Mouse (Mus musculus) 3T3-L1 (cell line): ENCODE results near the gene Vsx1.

Experiments
- DNase-seq: peaks from one replicate; pipeline ENCODE4 v3.0.0-alpha.2; 2015; ENCODE audit warnings: low read depth, low spot score

Gene Vsx1

DNA sequence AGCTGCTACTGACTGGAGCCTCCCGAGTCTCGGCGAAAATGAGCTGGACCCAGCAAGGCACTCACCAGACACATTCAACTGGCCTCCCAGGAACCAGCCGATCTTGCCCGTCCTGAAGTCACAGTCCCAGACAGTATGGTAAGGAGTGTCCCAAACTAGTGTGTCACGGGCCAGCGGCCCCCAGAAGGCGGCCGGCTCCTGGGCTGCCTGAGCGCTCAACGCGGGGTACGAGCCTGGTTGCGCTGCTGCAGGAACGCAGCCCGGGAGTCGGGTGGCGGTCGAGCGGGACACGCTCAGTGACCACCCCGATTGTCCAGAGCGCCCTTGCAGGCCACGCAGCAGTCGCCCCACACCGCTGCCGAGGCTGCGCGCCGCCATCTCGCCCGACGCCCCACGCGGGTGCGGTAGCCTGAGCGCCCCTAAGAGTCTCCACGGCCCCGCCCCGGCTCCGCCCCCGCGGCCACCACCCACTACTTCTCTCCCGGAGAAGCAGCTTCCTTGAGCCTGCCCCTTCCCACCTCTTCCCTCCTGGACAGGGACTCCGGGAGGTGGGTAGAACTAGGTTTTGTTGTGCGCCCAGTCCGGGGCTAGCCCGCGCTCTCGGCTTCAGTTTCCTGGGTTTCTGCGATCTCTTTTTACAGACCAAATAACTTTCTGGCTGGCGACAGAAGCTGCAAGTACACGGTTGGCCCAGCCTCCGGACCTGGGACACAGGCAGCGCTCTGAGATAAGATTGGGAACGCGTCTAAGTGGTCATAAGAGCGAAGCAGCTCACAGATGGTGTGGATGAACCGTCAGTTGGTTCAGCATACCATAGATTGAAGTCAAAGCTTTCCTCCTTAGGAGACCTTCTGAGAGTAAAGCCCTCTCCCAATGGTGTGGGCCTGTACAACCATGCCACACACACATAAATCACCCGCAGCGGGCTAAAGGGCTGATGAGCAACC, 21.1 kb downstream of the Vsx1 start, which contains the start of gene Acss1:
Gene Acss1, minus strand, starts transcription at position 681 of the 947 bp plus-strand sequence.
- DNase-seq = no peak

DNA sequence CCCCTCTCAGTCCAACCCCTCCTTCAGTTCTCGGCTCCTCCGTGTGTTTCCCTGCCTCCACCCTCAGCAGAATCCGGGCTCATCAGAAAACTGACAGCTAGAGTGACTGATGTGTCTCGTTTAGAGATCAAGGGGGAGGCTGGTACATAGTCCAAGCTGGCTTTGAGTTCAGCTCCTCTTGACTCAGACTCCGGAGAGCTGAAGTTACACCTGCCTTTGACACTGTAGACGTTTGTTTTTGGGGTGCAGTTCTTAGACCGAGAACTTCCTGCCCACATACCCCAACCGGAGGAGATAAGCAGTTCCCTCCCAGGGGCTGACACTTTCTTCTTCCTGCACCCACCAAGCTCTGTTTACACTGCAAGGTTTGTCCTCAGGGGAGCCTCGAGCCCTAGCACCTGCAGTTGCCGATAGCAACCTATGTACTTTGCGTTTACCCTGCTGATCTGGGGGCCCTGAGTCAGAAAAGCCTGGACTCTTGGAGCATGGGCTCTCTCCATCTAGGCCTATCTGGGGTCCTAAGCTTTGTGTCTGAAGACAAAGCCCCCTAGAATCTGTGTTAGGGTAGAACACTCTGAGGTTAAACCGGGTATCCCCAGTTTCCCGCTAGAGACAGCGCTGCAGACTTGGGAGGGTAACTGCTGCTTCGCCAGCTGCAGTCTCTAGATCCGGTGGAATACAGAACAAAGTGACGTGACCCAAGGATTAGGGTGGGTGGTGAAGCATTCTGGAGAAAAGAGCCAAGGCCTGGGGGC, 21.9 kb downstream of the Vsx1 start:
- no peak for DNase-seq

DNA sequence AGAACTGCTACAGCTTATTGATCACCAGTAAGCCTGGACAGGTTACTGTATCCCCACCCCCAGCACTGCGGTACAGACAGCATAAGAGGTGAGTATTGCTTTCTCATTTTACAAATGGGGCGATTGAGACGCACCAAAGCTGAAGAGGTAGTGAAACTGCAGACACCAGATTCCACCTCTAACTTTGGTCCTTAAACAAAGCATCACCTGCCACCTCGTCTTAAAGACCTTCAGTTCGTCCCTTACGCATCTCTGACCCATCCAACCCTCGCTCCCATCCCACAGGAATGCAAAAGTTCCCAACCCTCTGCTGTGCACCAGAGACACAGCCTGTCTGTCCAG, 22.5 kb downstream of the Vsx1 start:
- no peak for DNase-seq

DNA sequence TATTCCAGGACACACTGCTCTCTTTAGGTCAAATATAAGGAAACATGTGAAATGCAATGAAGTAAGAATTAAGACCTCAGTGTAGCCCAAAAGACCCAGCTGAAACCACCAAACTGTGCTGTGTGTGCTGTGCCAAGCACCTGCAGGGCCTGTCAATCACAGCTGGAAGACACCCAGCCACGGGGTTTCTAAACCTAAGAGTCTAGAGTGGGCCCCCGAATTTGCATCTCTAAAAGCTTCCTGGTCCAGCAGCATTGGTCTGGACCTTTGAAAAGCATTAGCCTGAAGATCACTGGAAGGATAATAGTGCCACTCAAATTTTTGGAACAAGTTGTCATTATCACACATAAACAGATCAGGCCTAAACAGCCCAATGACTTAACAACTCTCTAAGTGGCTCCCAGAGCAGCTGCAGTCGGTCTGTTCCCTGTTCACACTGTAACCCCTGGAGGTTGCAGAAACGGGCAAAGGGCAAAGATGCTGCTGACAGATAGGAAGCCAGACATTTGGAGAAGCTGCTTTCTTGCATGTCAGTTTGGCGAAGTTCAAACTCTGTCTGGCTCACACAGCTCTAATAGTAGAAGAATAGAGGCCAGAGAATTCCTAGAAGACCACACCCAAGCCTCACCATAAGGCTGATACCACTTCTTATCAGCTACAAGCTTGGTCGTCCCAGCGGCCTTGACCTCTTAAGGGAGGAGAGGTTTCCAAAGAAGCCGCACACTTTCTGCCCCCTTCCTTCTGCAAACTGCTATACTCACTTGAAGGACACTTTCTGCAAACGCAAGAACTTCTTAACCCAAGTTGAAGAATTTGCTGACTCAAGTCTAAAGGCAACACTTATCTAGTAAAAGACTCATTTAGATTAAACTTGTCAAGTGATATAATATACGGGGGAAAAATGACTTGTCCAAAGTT, 23.4 kb downstream of the Vsx1 start:
- DNase-seq = no peak

DNA sequence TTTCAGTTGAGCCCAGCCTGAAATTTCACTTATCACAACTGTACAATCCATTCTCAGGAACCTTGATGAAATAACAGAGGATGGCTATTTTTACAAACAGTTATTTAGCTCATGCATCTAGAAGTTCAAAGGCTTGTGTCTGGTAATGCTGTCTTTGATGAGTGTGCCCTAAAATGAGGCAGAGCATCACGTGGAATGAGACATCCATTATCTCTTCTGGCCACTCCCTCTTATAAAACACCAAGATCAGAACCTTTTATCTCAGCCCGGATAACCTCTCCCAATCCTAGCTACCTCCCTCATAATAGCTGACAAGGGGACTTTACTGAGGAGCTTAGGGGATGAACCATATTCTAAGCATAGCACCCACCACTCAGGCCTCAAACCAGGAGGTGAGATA, 24.2 kb downstream of the Vsx1 start:
- no peak for DNase-seq

DNA sequence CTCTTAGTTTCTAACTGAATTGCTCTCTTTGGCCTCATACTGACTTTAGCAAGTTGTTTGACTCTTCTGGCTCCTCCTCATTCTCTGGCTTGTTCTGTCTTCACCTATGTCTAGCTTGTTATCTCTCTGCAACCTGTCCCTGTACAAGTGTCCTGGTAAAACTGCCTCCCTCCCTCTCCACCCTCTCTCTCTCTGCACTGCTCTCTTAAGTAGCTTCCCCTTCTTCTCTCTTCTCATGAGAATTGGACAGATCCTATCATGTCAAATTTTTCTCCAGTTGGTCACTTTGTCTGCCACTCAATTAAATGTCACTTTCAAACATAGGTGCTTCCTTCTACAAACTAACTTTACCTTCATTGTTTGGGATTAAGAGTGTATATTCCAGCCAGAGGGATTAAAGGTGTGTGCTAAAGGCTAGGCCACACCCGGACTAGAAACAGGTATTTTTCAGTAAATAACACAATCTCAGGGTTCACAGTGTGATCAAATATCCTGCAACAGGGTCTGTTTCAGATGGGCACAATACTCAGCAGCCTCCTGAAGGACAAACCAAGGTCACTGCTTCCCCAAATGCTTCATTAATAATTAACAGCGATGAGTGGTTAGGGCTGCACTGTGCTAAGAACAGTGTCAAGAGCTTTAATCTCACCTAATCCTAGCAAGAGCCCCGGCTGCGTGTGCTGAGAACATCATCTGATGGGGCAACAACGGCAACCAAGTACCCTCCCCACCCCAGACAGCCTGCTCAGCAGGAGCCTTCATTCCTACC, 24.8 kb downstream of the Vsx1 start:
- DNase-seq = no peak

DNA sequence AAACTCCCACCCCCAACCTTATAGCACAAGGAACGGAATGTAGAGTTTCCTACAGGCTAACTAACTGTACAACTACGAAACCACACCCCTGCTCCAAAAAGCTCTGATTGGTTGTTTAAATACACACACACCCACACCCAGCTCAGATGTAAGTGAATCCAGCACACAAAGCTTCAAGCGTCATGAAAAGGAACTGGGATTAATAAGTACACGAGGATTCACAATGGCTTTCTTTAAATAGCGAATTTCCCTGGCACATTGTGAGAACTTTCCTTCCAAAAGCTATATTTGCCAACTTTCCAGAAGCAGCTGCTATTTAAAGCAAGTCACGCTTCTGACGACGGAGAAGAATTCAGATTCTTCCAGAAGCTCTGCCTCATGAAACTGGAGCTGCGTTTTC, 25.9 kb downstream of the Vsx1 start:
- DNase-seq = no peak

DNA sequence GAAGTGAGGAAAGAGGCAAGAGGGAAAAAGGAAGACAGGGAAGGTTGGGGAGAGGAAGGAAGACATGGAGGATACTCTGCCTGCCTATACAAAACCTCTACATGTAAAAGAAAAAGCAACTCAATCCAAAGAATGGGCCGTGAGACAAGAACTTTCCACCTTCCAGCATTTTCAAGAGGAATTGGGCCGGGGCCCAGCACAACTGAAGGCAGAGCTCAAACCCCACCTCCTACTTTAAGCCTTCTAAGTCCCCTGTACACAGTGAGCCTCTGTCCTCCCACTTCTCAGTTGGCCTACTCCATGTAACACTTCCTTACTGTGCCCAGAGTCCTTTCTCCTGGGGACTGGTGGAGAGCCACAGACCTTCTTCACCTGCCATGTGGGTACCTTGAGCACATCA, 27.2 kb downstream of the Vsx1 start:
- no peak for DNase-seq

DNA sequence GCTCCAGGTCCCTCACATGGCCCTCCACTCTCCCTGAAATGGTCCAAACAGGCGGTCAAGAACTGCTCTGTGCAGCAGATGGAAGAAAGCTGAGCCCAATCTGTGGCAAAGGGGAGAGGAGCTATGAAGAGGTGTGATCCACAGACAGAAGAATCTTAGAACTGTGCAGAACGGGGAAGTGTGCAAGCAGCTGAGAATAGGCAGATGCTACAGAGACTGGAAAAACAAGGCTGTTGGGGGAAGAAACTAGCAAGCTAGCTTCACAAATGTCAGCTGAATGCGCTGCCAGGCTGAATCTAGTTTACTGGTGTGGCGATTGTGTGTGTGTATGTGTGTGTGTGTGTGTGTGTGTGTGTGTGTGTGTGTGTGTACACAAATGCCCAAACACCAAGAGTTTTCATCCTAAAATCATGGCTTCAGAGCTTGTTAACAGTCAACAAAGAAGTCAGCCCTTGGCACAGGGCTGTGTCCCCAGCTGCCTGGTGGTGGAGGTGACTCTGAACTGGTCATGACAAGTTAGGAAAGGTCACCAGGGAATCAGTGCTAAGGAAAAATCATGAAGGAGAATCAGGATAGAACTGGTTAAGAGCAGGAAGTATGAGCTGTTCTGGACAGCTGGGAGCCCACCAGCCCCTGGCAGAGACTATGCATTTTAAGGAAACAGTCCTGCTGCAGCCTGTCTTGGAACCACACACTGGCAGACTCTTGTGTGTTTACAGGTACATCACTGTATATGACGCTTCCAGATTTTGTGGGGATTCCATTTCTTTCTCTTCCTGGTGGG, 28.3 kb downstream of the Vsx1 start:
- no peak for DNase-seq

DNA sequence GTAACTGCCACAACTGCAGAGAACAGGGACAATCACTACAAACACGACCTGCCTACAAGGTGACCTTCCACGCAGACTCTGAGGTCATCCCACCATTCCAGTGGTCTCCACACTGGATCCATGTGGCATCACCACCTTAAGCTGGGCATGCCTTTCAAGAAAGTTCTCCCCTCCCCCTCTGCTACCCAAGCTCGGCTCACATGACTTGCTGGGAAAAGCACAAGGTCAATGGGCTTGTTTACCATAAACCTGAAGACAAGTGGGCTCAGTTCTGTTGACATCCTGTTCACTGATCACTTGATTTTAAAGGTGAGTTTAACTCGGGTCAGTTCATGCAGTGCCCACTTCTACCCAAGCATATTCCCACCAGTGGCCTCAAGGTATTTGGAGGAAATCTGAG, 29.1 kb downstream of the Vsx1 start:
- no peak for DNase-seq

DNA sequence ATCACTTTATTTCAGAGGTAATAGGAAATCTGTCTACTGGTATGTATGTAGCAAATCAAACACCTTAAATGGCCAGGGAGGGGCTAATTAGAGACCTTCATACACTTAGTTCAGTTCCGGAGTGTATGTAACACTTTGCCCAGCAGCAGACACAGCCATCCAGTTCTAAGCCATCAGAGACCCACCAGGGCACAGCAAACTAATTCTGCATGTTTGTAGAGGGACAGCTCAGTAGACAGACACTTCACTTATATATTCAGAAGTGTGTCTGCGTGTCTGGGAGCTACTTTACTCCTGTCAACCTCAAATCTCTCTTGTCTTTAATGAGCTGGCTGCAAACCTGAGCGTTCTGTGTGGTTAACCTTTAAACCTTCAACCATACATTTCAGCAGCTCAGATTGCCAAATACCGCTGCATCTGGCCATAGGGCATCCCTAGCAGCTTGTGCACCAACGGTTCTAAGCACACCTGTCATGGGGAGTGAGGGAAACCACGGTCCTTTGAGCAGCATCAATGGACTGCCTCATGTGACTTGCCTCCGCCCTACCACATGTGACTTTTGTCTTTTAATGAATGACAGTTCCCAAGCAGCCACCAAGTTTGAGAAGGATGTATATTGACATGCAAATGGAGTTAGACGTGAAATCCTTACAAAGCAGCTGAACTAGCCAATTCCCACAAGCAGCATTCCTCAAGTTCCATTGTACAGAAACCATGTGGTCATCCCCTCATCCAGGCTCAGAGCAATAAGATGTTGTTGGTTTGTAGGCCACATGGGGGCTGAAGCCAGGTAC, 32.0 kb downstream of the Vsx1 start:
- no peak for DNase-seq

DNA sequence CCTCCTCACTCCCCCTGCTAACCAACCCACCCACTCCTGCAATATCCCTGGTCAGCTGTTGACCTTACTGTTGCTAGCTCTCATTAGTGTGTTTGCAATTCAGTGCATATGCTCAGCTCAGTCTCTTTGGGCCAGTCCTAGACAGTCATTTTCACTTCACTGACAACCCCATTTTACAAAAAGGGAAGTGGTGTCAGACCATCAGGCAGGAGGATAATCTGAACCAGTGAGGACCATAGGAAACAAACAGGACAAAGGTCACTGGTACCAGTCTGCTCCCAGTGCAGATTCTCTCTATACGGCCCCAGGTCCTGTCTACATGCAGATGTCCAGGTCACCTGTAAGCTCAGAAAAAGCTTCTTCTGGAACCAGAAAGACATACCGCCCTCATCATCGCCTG, 33.0 kb downstream of the Vsx1 start:
- DNase-seq = no peak

DNA sequence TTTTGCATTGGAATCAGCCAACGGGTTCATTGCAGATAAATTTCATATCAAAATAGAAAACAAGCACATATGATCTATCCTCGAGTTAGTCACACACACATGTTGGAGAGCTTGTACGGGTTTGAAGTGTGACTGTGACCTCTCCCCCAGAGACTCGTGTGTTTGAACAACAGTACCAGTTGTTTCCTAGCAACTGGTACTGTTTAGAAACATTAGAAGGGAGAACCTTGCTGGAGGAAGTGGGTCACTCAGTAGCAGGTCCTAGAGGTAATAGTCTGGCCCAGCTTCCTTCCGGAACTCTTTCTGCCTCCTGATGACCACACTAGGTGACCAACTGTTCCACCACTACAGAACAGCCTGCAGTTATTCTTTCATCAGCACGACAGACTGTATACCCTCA, 33.9 kb downstream of the Vsx1 start:
- DNase-seq = no peak

DNA sequence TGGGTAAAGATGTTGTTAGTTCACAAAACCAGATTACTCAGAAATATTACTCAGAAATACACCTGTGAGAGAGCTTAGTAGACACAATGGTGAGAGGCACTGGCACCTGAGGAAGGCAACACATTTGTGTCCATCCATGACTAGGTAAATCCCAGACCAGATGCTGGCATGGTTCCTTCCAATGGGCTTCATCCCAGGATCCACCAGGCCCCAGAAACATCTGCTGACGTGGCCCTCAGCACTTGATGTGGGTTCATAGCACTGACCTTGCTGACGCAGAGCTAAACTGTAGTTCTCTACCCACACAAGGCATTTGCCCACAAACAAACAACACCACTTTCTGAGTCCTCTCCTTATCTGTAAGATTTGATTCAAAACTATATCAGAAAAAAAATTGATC, 34.3 kb downstream of the Vsx1 start:
- no peak for DNase-seq

DNA sequence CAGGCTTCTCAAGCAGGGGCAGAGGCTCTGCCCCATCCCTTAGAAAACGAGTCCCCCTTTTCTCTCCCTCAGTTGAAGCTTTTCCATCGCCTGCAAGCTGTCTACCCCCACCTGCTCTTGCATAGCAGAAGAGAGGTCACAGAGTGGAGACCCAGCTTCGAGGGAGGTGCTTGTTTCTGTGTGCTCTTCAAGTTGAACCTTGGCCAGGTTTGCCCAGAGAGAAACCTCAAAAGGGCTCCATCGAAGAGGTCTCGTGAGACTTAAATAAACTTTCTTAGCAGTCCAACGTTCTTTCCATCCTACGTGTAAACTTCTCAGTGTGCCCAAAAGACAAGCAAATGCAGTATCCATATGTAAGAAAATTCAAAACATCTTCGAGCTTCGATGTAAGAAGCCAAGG, 37.8 kb downstream of the Vsx1 start:
- no peak for DNase-seq

DNA sequence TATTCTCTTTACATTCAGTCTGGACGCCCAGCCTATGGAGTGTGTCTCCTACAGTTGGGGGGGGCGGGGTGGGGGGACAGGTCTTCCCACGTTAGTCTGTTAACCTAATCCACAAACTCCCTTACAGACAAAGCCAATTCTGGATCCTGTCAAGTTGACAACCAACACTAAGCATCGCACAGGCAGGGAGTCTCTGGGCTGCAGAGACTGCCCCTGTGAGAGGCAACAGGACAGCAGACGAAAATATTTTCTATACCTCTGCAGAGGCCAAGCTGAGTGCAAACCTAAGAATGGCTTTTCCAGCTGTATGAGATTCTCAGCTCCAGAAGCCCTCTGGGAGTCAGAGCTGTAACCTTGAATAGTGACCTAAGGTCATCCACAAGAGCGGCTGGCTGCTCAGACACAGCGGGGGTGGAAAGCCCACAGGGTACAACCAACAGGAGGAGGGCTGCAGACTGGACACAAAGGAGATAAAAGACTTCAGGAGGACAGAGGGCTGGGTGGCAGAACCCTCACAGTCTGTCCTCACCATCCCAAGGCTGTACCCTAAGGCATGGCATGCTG, 38.6 kb downstream of the Vsx1 start:
- no peak for DNase-seq

DNA sequence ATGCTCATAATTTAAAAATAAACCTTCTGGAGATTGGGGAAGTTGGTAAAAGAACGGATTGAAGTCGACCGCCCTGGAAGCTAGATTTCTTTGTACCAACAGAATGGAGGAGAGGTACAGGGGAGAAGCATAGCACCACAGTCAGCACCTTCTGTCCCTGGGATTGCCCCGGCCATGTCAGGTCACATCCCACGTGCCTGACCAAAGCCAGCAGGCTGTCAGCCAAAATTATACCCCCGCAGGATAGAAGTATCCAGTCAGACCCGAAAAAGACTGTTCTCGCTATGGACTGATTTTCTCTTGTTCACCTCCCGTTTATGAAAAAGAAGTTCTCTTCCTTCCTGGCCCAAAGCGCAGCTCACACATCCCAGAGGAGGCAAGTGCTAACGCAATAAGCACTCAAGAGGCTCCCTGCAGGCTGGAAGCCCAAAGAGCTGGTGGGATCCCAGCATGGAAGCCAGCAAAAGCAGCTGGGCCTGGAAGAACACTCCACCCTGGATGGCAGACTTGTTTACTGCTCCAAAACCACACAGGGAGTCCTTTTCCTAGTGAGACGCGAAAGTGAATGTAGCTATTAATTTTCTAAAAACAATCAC, 40.8 kb downstream of the Vsx1 start:
- DNase-seq = no peak

DNA sequence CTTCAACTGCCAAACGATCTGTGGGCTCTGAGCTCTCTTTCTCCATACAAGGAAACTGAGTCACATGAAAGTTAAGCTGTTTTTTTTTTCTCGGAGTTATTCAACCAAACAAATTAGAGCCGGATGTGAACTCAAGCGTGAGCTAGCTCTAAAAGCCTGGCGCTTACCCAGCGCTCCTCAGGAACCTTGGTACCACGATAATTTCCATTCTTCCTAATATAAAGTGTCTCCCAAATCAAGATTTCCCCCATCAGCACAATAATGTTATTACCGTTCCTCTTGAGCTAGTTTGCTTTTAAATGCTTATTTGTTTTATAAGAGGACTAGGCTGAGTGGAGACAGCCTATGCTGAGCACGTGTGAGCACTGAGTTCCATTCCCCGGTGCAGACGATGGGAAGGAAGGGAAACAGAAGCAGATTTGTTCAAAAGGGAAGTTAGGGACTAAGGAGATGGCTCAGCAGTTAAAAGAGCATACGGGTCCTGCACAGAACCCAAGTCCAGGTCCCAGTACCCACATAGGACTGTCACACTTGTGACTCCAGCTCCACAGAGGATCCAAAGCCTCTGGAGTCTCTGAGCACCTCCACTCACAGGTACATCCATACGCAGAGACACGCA, 41.4 kb downstream of the Vsx1 start:
- DNase-seq = no peak
